In genomic region chr17:35175382-35175781, GRCm38 (mm10) we compare ENCODE assay signal across 1 mouse cellular context.
TF ChIP-seq lines count a peak whose summit lies in the region.

No protein-coding gene starts in this region.

TF ChIP-seq in CH12.LX, 34 proteins besides CTCF, POLR2A, EP300 and RAD21 (continued from another document):
- TF ChIP-seq POLR2AphosphoS2 (IDR thresholded peaks at IDR 0.05; ENCODE audit: low read depth, low read length): no peak
- no peak for TF ChIP-seq CHD2 (IDR thresholded peaks at IDR 0.05; ENCODE audit: low read length)
- TF ChIP-seq TBP (conservative IDR thresholded peaks at IDR 0.05; ENCODE audit: low read depth, low read length): no peak
- no peak for TF ChIP-seq ZMIZ1 (IDR thresholded peaks at IDR 0.05; ENCODE audit: low read depth, low read length)
- TF ChIP-seq BHLHE40 (IDR thresholded peaks at IDR 0.05; ENCODE audit: low read depth, low read length): peak; percentile 7; the same call in 1 of the 2 replicates
- no peak for TF ChIP-seq JUN (IDR thresholded peaks at IDR 0.05; ENCODE audit: insufficient read depth, low read depth, low read length)
- TF ChIP-seq SMC3 (IDR thresholded peaks at IDR 0.05; ENCODE audit: low read depth, low read length): no peak
- no peak for TF ChIP-seq USF1 (IDR thresholded peaks at IDR 0.05; ENCODE audit: low read depth, low read length)
TF ChIP-seq in CH12.LX: peak in this region for 6.
